ENCODE assay signal across 7 mouse cellular contexts in genomic region chr10:128565788-128566531, GRCm38 (mm10). TPM values are rescaled to one million over a fixed set of nuclear protein-coding genes. Genes with fewer than 3 reads are reported as not detected.
A peak's percentile ranks its signal among the peaks of the same experiment; 100 is the strongest.
DNase-seq lines count a peak whose midpoint lies in the region; ATAC-seq and TF ChIP-seq lines count a peak whose summit lies in the region.

Gene Pa2g4 (minus strand): TSS chr10:128565987.

- 0 out of 2 replicates have a peak, but pooled peaks have one; percentile 5 for TF ChIP-seq CTCF in kidney, adult 2 months (conservative IDR thresholded peaks at IDR 0.05; ENCODE audit: insufficient read depth, insufficient read length, low read depth, low read length)
- no peak for TF ChIP-seq CTCF in spleen, adult 2 months (IDR thresholded peaks at IDR 0.05; ENCODE audit: extremely low read depth, insufficient read depth, insufficient read length, insufficient replicate concordance)

- peak; percentile 99 for ATAC-seq in embryonic facial prominence, embryonic 12.5 days (ENCODE audit: insufficient number of reproducible peaks, insufficient read depth, low FRiP score, low TSS enrichment)
- ATAC-seq in limb, embryonic 12.5 days (ENCODE audit: insufficient number of reproducible peaks, insufficient read depth, low FRiP score, low TSS enrichment, low read depth), result peak; percentile 99
- ATAC-seq in midbrain, embryonic 15.5 days (replicated peaks), result peak; percentile 99

- peak; percentile 51 for TF ChIP-seq POLR2A in kidney, adult 2 months (IDR thresholded peaks at IDR 0.05; ENCODE audit: low read depth, low read length)
- TF ChIP-seq POLR2A in spleen, adult 2 months (IDR thresholded peaks at IDR 0.05; ENCODE audit: low read depth, low read length), result peak; percentile 50

- no peaks in the 10 kb centered on the region for H3K9me3 ChIP-seq in embryonic facial prominence, embryonic 12.5 days
- no peaks in the 10 kb centered on the region for H3K9me3 ChIP-seq in limb, embryonic 12.5 days
- H3K9me3 ChIP-seq in midbrain, embryonic 15.5 days, result no peaks in the 10 kb centered on the region

- WGBS in embryonic facial prominence, embryonic 12.5 days, result under 1% methylated on average over 58 of the region's 58 CpGs
- under 1% methylated on average over 58 of the region's 58 CpGs for WGBS in kidney, adult 2 months
- under 1% methylated on average over 56 of the region's 58 CpGs for WGBS in limb, embryonic 12.5 days
- under 1% methylated on average over 58 of the region's 58 CpGs for WGBS in midbrain, embryonic 15.5 days
- under 1% methylated on average over 58 of the region's 58 CpGs for WGBS in spleen, adult 2 months

- H3K4me3 ChIP-seq in embryonic facial prominence, embryonic 12.5 days, result peak within 1 kb of the TSS; percentile 91
- H3K4me3 ChIP-seq in kidney, adult 2 months (ENCODE audit: insufficient read depth, low read depth, low read length), result peak within 1 kb of the TSS; percentile 78
- H3K4me3 ChIP-seq in limb, embryonic 12.5 days (replicated peaks), result peak within 1 kb of the TSS; percentile 93
- peak within 1 kb of the TSS; percentile 89 for H3K4me3 ChIP-seq in midbrain, embryonic 15.5 days
- peak within 1 kb of the TSS; percentile 95 for H3K4me3 ChIP-seq in spleen, adult 2 months (ENCODE audit: extremely low read depth, insufficient read depth, insufficient read length)

- DNase-seq in adrenal gland, postnatal 25 days, result peak; percentile 98
- peak; percentile 100 for DNase-seq in heart, adult 11 months
- DNase-seq in kidney, adult 2 months, result peak; percentile 99
- peak; percentile 83 to 95 for DNase-seq in spleen, adult 2 months (ENCODE audit: low read depth in 1 of 2, low spot score in 2 of 2)

- peak within 1 kb of the TSS; percentile 90 for H3K4me2 ChIP-seq in embryonic facial prominence, embryonic 12.5 days (replicated peaks)
- H3K4me2 ChIP-seq in limb, embryonic 12.5 days, result peak within 1 kb of the TSS; percentile 90
- peak within 1 kb of the TSS; percentile 97 for H3K4me2 ChIP-seq in midbrain, embryonic 15.5 days

- H3K27me3 ChIP-seq in embryonic facial prominence, embryonic 12.5 days, result no peaks in the 10 kb centered on the region
- no peaks in the 10 kb centered on the region for H3K27me3 ChIP-seq in kidney, adult 2 months (replicated peaks; ENCODE audit: control insufficient read depth, insufficient read depth, low read length)
- no peaks in the 10 kb centered on the region for H3K27me3 ChIP-seq in limb, embryonic 12.5 days
- no peaks in the 10 kb centered on the region for H3K27me3 ChIP-seq in midbrain, embryonic 15.5 days (replicated peaks)
- no peaks in the 10 kb centered on the region for H3K27me3 ChIP-seq in spleen, adult 2 months (ENCODE audit: control insufficient read depth, insufficient read depth, low read length)

- H3K4me1 ChIP-seq in embryonic facial prominence, embryonic 12.5 days, result peaks cover 16% of the 10 kb centered on the region
- peaks cover 2% of the 10 kb centered on the region; the same call in 1 of the 2 replicates for H3K4me1 ChIP-seq in kidney, adult 2 months (ENCODE audit: control insufficient read depth, insufficient read depth, low read length)
- H3K4me1 ChIP-seq in limb, embryonic 12.5 days (replicated peaks), result peaks cover 21% of the 10 kb centered on the region
- peaks cover 23% of the 10 kb centered on the region for H3K4me1 ChIP-seq in midbrain, embryonic 15.5 days
- H3K4me1 ChIP-seq in spleen, adult 2 months (ENCODE audit: control insufficient read depth, insufficient read depth, insufficient read length), result no peaks in the 10 kb centered on the region

- peak within 1 kb of the TSS; percentile 95 for H3K9ac ChIP-seq in embryonic facial prominence, embryonic 12.5 days
- peak within 1 kb of the TSS; percentile 96 for H3K9ac ChIP-seq in limb, embryonic 12.5 days (replicated peaks)
- H3K9ac ChIP-seq in midbrain, embryonic 15.5 days, result peak within 1 kb of the TSS; percentile 93

- H3K36me3 ChIP-seq in embryonic facial prominence, embryonic 12.5 days, result peaks cover 32% of the 10 kb centered on the region
- H3K36me3 ChIP-seq in kidney, adult 2 months (ENCODE audit: control insufficient read depth, insufficient read depth, low read length), result peaks cover 2% of the 10 kb centered on the region; the same call in 1 of the 2 replicates
- H3K36me3 ChIP-seq in limb, embryonic 12.5 days, result peaks cover 35% of the 10 kb centered on the region
- H3K36me3 ChIP-seq in midbrain, embryonic 15.5 days (replicated peaks), result peaks cover 7% of the 10 kb centered on the region
- peaks cover 7% of the 10 kb centered on the region for H3K36me3 ChIP-seq in spleen, adult 2 months (ENCODE audit: control insufficient read depth, insufficient read depth, low read length)

- peak within 1 kb of the TSS; percentile 94 for H3K27ac ChIP-seq in embryonic facial prominence, embryonic 12.5 days
- H3K27ac ChIP-seq in kidney, adult 2 months (ENCODE audit: insufficient read depth, low read depth, low read length), result peak within 1 kb of the TSS; percentile 53
- H3K27ac ChIP-seq in limb, embryonic 12.5 days, result peak within 1 kb of the TSS; percentile 96
- peak within 1 kb of the TSS; percentile 95 for H3K27ac ChIP-seq in midbrain, embryonic 15.5 days
- H3K27ac ChIP-seq in spleen, adult 2 months (ENCODE audit: insufficient read depth, low read length), result peak within 1 kb of the TSS; percentile 92

RNA-seq across cellular contexts. Expression of gene Pa2g4, which starts in this region (rescaled TPM):
- 83.8 and 97.6 TPM in 2 replicates for total RNA-seq in adrenal gland, postnatal 25 days (2021)
- 189 and 192 TPM in 2 replicates for polyA plus RNA-seq in embryonic facial prominence, embryonic 12.5 days (2016; fragmentation: Nextera tagmentation; extraction: Ambion mirVana)
- polyA plus RNA-seq in kidney, adult 2 months (2012; rRNA removed), result 18.5 and 25.1 TPM in 2 replicates
- polyA plus RNA-seq in limb, embryonic 12.5 days (2016; fragmentation: Nextera tagmentation; extraction: Ambion mirVana), result 199 and 206 TPM in 2 replicates
- 125 and 128 TPM in 2 replicates for polyA plus RNA-seq in midbrain, embryonic 15.5 days (2015; fragmentation: Nextera tagmentation; extraction: Ambion mirVana)
- 16.8 and 18.9 TPM in 2 replicates for polyA plus RNA-seq in spleen, adult 2 months (2012; rRNA removed)

Comparison
In these comparisons a context has a peak if more than half of its experiments do, and no peak if none do; other contexts are left out.
1. Peak in every context shown above with its lines: DNase-seq, ATAC-seq, H3K4me3 ChIP-seq and H3K27ac ChIP-seq.